Mouse (Mus musculus) forebrain, postnatal 0 days (tissue): ENCODE results near the gene Tmem52. TPM values are rescaled to one million over a fixed set of nuclear protein-coding genes. Genes with fewer than 3 reads are reported as not detected.

Experiments
- ATAC-seq: fragments of 200-750 bp; cut with Nextera tagmentation; 2 replicates; pipeline ENCODE4 v1.8.0; 2017; ENCODE audit warnings: mild to moderate bottlenecking, moderate library complexity
- DNase-seq: peaks from one replicate; pipeline ENCODE4 v3.0.0-alpha.2; 2015
- H3K27ac ChIP-seq: fragments of 300-500 bp; sonication (generic); 2 replicates; pipeline ENCODE4 v1.5.1; 2014; ENCODE audit warnings: low read depth, mild to moderate bottlenecking, antibody characterized with exemption, low read length, moderate library complexity, mixed read lengths
- H3K27me3 ChIP-seq: fragments of 300-500 bp; sonication (generic); 2 replicates; pipeline ENCODE4 v1.6.1; 2014; ENCODE audit warnings: mild to moderate bottlenecking, low read length, mixed read lengths; ENCODE audit not compliant: insufficient read depth
- H3K36me3 ChIP-seq: fragments of 300-500 bp; sonication (generic); 2 replicates; pipeline ENCODE4 v1.6.1; 2014; ENCODE audit warnings: mild to moderate bottlenecking, moderate library complexity; ENCODE audit not compliant: insufficient read depth
- H3K4me1 ChIP-seq: fragments of 300-500 bp; sonication (generic); 2 replicates; pipeline ENCODE4 v1.6.1; 2014; ENCODE audit warnings: antibody characterized with exemption; ENCODE audit not compliant: insufficient read depth
- H3K4me2 ChIP-seq: fragments of 300-500 bp; sonication (generic); 2 replicates; pipeline ENCODE4 v1.6.1; 2014; ENCODE audit warnings: low read depth, mild to moderate bottlenecking, moderate library complexity
- H3K4me3 ChIP-seq: fragments of 300-500 bp; sonication (generic); 2 replicates; pipeline ENCODE4 v1.5.1; 2014; ENCODE audit warnings: low read depth, low read length, mixed read lengths
- H3K9ac ChIP-seq: fragments of 300-500 bp; sonication (generic); 2 replicates; pipeline ENCODE4 v1.6.1; 2014; ENCODE audit warnings: mild to moderate bottlenecking
- H3K9me3 ChIP-seq: fragments of 300-500 bp; sonication (generic); 2 replicates; pipeline ENCODE4 v1.6.1; 2016; ENCODE audit warnings: low read length
- CTCF ChIP-seq: sonication (generic); IDR thresholded peaks from 2 replicates; pipeline ENCODE4 v1.5.1; 2016; ENCODE audit warnings: antibody characterized with exemption, control low read depth, low read depth
- WGBS: fragments of 180-500 bp; shearing (Covaris S2); extraction: QIAGEN DNeasy Blood & Tissue Kit; methylation state at CpG from one replicate; pipeline ENCODE4 v1.1.7; 2014; 5-methylcytosine and 5-hydroxymethylcytosine counted together
- polyA plus RNA-seq: library from polyadenylated mRNA; unstranded; fragments of >200 nt; fragmentation: Nextera tagmentation; extraction: Ambion mirVana; gene quantifications from 2 replicates; pipeline ENCODE4 v1.2.1, GENCODE M21; 2015
- total RNA-seq: library from RNA; depleted of rRNA; stranded (reverse); fragments of >200 nt; gene quantifications from 2 replicates; pipeline ENCODE4 v1.2.3, GENCODE M21; 2014; rRNA removed

The Tmem52 gene
- total and polyA plus RNA-seq, 2 experiments from 2014 or later = 0.29 to 0.52 TPM

- TF ChIP-seq CTCF = no peak
- 30% methylated on average over 1 of the region's 1 CpGs for WGBS
- H3K4me1 ChIP-seq = 0 out of 2 replicates have a peak, but pooled peaks cover 2% of the 10 kb centered on the region
- H3K4me2 ChIP-seq = no peak overlapping the region
- no peak overlapping the region for H3K27ac ChIP-seq
- H3K9me3 ChIP-seq = no peaks in the 10 kb centered on the region
- no peaks in the 10 kb centered on the region for H3K27me3 ChIP-seq
- no peaks in the 10 kb centered on the region for H3K36me3 ChIP-seq
- no peak overlapping the region for H3K9ac ChIP-seq
- ATAC-seq (no peak), DNase-seq (no peak)
- no peak overlapping the region for H3K4me3 ChIP-seq
Measured at GRCm38 (mm10) chr4:155510981-155511380, 42.1 kb downstream of the Tmem52 start.

- ATAC-seq (no peak), DNase-seq (no peak)
- H3K4me1 ChIP-seq = 0 out of 2 replicates have a peak, but pooled peaks cover 2% of the 10 kb centered on the region
- H3K27ac ChIP-seq = no peak overlapping the region
- 92% methylated on average over 2 of the region's 2 CpGs for WGBS
- H3K4me2 ChIP-seq = no peak overlapping the region
- no peak for TF ChIP-seq CTCF
- H3K9me3 ChIP-seq = no peaks in the 10 kb centered on the region
- H3K4me3 ChIP-seq = no peak overlapping the region
- H3K9ac ChIP-seq = no peak overlapping the region
- H3K36me3 ChIP-seq = no peaks in the 10 kb centered on the region
- H3K27me3 ChIP-seq = no peaks in the 10 kb centered on the region
Measured at GRCm38 (mm10) chr4:155514810-155515209, 45.9 kb downstream of the Tmem52 start.

DNA sequence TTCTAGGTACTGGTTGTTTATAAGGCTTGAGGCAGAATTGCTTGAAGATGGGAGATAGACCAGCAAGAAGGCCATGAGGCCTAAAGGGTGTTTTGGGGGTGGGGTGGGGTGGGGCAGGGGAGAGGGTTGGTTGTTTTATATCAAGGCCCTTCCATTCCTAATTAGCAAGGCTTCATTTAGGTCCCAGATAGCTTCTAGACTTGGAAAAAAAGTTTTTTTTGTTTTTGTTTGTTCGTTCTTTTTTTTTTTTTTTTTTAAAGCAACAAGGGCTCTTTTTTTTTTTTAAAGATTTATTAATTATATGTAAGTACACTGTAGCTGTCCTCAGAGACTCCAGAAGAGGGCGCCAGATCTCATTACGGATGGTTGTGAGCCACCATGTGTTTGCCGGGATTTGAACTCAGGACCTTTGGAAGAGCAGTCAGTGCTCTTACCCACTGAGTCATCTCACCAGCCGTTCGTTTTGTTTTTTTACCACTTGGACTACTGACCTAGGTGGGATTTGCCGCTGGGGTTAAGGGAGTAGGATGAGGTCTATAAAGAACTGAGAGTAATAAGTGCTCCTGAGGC, 49.1 kb downstream of the Tmem52 start:
- WGBS = 89% methylated on average over 7 of the region's 7 CpGs

More for the DNA sequence above, 49.1 kb downstream of the Tmem52 start:
- H3K27me3 ChIP-seq = no peaks in the 10 kb centered on the region
- 0 out of 2 replicates have a peak, but pooled peaks cover 2% of the 10 kb centered on the region for H3K4me1 ChIP-seq
- DNase-seq (no peak), ATAC-seq (no peak)
- no peak overlapping the region for H3K4me3 ChIP-seq
- TF ChIP-seq CTCF = peak; percentile 24; the same call in 1 of the 2 replicates
- H3K9me3 ChIP-seq = no peaks in the 10 kb centered on the region
- H3K4me2 ChIP-seq = no peak overlapping the region
- H3K36me3 ChIP-seq = peaks cover 8% of the 10 kb centered on the region
- no peak overlapping the region for H3K27ac ChIP-seq
- H3K9ac ChIP-seq = no peak overlapping the region

Other genes starting within 250 kb of the Tmem52 start
- gene Ski, start 246.5 kb upstream of the Tmem52 start, total RNA-seq = 66.9 and 68.7 TPM in 2 replicates
- 11.7 and 12.2 TPM in 2 replicates for gene Ski, start 246.5 kb upstream of the Tmem52 start, polyA plus RNA-seq
- 48.7 and 51.8 TPM in 2 replicates for gene Faap20, start 219.3 kb upstream of the Tmem52 start, total RNA-seq
- 59.9 and 60.7 TPM in 2 replicates for gene Faap20, start 219.3 kb upstream of the Tmem52 start, polyA plus RNA-seq
- 92.5 and 108 TPM in 2 replicates for gene Prkcz, start 107.8 kb upstream of the Tmem52 start, total RNA-seq
- 98.9 and 103 TPM in 2 replicates for gene Prkcz, start 107.8 kb upstream of the Tmem52 start, polyA plus RNA-seq
- 6.1 and 7.1 TPM in 2 replicates for gene Gabrd, start 71.0 kb upstream of the Tmem52 start, total RNA-seq
- gene Gabrd, start 71.0 kb upstream of the Tmem52 start, polyA plus RNA-seq = 3.8 and 5.1 TPM in 2 replicates
- gene Cfap74, start 59.9 kb upstream of the Tmem52 start, total RNA-seq = 7.2 and 10.8 TPM in 2 replicates
- 5.1 and 6.6 TPM in 2 replicates for gene Cfap74, start 59.9 kb upstream of the Tmem52 start, polyA plus RNA-seq
- 252 and 268 TPM in 2 replicates for gene Gnb1, start 22.2 kb downstream of the Tmem52 start, total RNA-seq
- gene Gnb1, start 22.2 kb downstream of the Tmem52 start, polyA plus RNA-seq = 1,233 and 1,420 TPM in 2 replicates
- gene Nadk, start 93.3 kb downstream of the Tmem52 start, total RNA-seq = 86.0 and 89.7 TPM in 2 replicates
- gene Nadk, start 93.3 kb downstream of the Tmem52 start, polyA plus RNA-seq = 66.4 and 66.7 TPM in 2 replicates
- gene Slc35e2, start 132.3 kb downstream of the Tmem52 start, total RNA-seq = 39.9 and 49.2 TPM in 2 replicates
- gene Slc35e2, start 132.3 kb downstream of the Tmem52 start, polyA plus RNA-seq = 8.6 and 10.5 TPM in 2 replicates
- 20.7 and 21.8 TPM in 2 replicates for gene Cdk11b, start 155.7 kb downstream of the Tmem52 start, total RNA-seq
- 48.7 and 64.7 TPM in 2 replicates for gene Cdk11b, start 155.7 kb downstream of the Tmem52 start, polyA plus RNA-seq
- not detected in 2 replicates for gene Gm10563, start 176.3 kb downstream of the Tmem52 start, total RNA-seq
- gene Gm10563, start 176.3 kb downstream of the Tmem52 start, polyA plus RNA-seq = not detected in 2 replicates
- 6.0 TPM in 2 replicates for gene Mmp23, start 184.3 kb downstream of the Tmem52 start, total RNA-seq
- 2.5 and 2.9 TPM in 2 replicates for gene Mmp23, start 184.3 kb downstream of the Tmem52 start, polyA plus RNA-seq
- 98.0 and 116 TPM in 2 replicates for gene Mib2, start 200.1 kb downstream of the Tmem52 start, total RNA-seq
- 42.9 and 46.5 TPM in 2 replicates for gene Mib2, start 200.1 kb downstream of the Tmem52 start, polyA plus RNA-seq
- gene Fndc10, start 225.2 kb downstream of the Tmem52 start, total RNA-seq = 31.9 and 33.5 TPM in 2 replicates
- 20.4 and 24.6 TPM in 2 replicates for gene Fndc10, start 225.2 kb downstream of the Tmem52 start, polyA plus RNA-seq
- gene Ssu72, start 235.7 kb downstream of the Tmem52 start, total RNA-seq = 103 and 121 TPM in 2 replicates
- 164 and 176 TPM in 2 replicates for gene Ssu72, start 235.7 kb downstream of the Tmem52 start, polyA plus RNA-seq